Mouse (Mus musculus): ENCODE results near the gene Gsg1l. TPM values are rescaled to one million over a fixed set of nuclear protein-coding genes. Genes with fewer than 3 reads are reported as not detected.

The Gsg1l gene
- polyA plus RNA-seq, 1 experiment from 2014 or later = 0.96 TPM

DNA sequence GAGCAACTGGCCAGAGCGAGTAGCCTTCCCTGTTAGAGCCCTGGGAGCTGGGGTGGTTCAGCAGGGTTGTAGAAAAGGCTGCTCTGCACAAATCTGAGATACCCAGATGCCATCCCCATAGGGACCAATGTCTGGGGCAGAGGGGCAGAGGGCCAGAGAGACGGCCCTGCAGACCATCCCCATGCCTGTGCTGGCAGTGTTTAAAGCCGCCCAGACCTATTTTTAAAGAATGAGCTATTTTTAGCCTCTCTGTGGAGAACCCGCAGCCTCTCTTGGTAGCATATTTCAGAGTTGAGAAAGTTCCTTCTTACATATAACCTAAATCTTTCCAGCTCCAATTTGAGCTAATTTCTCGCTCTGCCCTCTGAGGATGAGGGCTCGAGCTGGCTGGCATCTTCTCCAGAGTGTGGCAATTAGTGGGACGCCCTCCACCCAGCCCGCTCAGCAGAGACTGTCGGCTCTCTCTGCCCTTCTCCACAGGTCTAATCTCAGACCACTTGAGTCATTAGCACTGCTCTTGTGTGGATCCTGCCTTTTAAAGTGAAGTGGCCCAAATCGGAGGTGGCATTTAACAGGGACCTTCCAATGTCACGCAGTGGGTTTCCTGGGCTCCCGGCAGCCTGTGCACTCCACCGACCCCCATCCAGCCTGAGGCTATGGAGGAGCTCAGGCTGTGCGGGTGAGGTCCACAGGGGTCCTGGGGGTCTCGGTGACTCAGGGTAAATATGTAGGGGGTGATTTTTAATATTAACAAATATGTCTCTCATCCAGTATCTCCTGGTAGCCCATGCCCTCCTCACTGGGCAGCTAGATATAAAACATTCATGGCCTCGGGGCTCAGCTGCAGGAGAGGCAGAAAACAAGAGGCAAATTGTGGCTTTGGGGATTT is 148.6 kb downstream of the Gsg1l start:
- ATAC-seq (ENCODE audit: low FRiP score, low TSS enrichment) = no peak
- no peak overlapping the region for H3K4me2 ChIP-seq (replicated peaks; ENCODE audit: low read depth, low read length)

GRCm38 (mm10) chr7:125931602-125932001 is 150.6 kb downstream of the Gsg1l start:
- H3K9ac ChIP-seq (replicated peaks; ENCODE audit: low read length) = no peak overlapping the region
- WGBS = 60% methylated on average over 5 of the region's 5 CpGs
- no peaks in the 10 kb centered on the region for H3K36me3 ChIP-seq (ENCODE audit: insufficient read depth, low read length)
- no peak overlapping the region for H3K27ac ChIP-seq (ENCODE audit: low read length)
- H3K27me3 ChIP-seq (ENCODE audit: insufficient read depth, low read length) = no peaks in the 10 kb centered on the region
- no peaks in the 10 kb centered on the region for H3K9me3 ChIP-seq (ENCODE audit: low read length)
- H3K4me1 ChIP-seq (ENCODE audit: insufficient read depth, low read length) = peaks cover 15% of the 10 kb centered on the region
- H3K4me2 ChIP-seq (replicated peaks; ENCODE audit: low read depth, low read length) = no peak overlapping the region
- H3K4me3 ChIP-seq (ENCODE audit: low read length) = no peak overlapping the region
- ATAC-seq (ENCODE audit: low FRiP score, low TSS enrichment) = no peak

More for the DNA sequence above, 148.6 kb downstream of the Gsg1l start:
- Histone ChIP-seq H3K9me3 (ENCODE audit: low read length) (no peaks in the 10 kb centered on the region), H3K4me1 (ENCODE audit: insufficient read depth, low read length) (peaks cover 15% of the 10 kb centered on the region), H3K9ac (replicated peaks; ENCODE audit: low read length) (no peak overlapping the region), H3K27me3 (ENCODE audit: insufficient read depth, low read length) (no peaks in the 10 kb centered on the region), H3K36me3 (ENCODE audit: insufficient read depth, low read length) (no peaks in the 10 kb centered on the region), H3K27ac (ENCODE audit: low read length) (no peak overlapping the region), H3K4me3 (ENCODE audit: low read length) (no peak overlapping the region)
- 23% methylated on average over 16 of the region's 16 CpGs for WGBS

- WGBS = 86% methylated on average over 5 of the region's 5 CpGs
- Histone ChIP-seq H3K4me2 (replicated peaks; ENCODE audit: low read depth, low read length) (no peak overlapping the region), H3K27me3 (ENCODE audit: insufficient read depth, low read length) (no peaks in the 10 kb centered on the region), H3K36me3 (ENCODE audit: insufficient read depth, low read length) (no peaks in the 10 kb centered on the region), H3K9ac (replicated peaks; ENCODE audit: low read length) (no peak overlapping the region), H3K9me3 (ENCODE audit: low read length) (no peaks in the 10 kb centered on the region), H3K4me1 (ENCODE audit: insufficient read depth, low read length) (0 out of 2 replicates have a peak, but pooled peaks cover 2% of the 10 kb centered on the region), H3K27ac (ENCODE audit: low read length) (no peak overlapping the region), H3K4me3 (ENCODE audit: low read length) (no peak overlapping the region)
- ATAC-seq (ENCODE audit: low FRiP score, low TSS enrichment) = no peak
These were observed 158.2 kb downstream of the Gsg1l start for GRCm38 (mm10) chr7:125924044-125924443.

GRCm38 (mm10) chr7:125920801-125921200 is 161.4 kb downstream of the Gsg1l start:
- ATAC-seq (ENCODE audit: low FRiP score, low TSS enrichment) = peak; percentile 61
- peaks cover 4% of the 10 kb centered on the region; the same call in 1 of the 2 replicates for H3K9me3 ChIP-seq (ENCODE audit: low read length)
- 36% methylated on average over 5 of the region's 5 CpGs for WGBS

DNA sequence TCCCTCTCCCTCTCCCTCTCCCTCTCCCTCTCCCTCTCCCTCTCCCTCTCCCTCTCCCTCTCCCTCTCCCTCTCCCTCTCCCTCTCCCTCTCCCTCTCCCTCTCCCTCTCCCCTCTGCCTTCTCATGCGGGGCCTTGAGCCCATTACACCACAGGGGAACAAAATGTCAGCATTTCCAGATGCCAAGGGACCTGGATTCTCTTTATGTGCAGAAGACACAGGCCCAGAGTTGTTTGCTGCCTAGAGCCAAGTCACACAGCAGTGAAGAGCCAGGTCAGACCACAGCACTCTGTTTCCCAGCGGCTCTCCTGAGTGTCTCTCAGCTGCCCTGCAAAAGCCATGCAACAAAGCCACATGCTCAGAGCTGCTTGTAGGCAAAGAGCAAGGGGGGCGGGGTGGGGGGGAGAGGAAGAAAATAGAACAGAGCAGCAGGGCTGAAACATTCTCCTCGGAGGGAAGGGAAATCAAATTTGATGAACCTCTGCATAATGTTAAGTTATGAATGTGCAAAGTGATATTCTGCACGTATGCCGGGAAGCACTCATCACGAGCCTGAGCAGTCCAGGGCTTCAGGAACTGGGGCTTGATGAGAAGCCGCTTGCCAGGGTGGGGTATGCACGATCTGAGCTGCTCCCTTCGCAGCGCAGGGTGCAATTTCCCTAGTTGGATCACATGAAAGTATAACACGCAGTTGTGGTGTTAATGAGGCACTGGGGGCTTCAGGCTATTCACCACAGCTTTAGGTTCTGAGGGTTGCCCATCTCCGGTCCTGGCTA is 181.6 kb downstream of the Gsg1l start:
- Histone ChIP-seq H3K9ac (replicated peaks; ENCODE audit: low read length) (no peak overlapping the region), H3K27ac (ENCODE audit: low read length) (no peak overlapping the region), H3K27me3 (ENCODE audit: insufficient read depth, low read length) (no peaks in the 10 kb centered on the region), H3K4me1 (ENCODE audit: insufficient read depth, low read length) (no peaks in the 10 kb centered on the region), H3K4me2 (replicated peaks; ENCODE audit: low read depth, low read length) (no peak overlapping the region), H3K4me3 (ENCODE audit: low read length) (no peak overlapping the region), H3K36me3 (ENCODE audit: insufficient read depth, low read length) (no peaks in the 10 kb centered on the region), H3K9me3 (ENCODE audit: low read length) (no peaks in the 10 kb centered on the region; the same call in 1 of the 2 replicates)
- 67% methylated on average over 13 of the region's 13 CpGs for WGBS
- ATAC-seq (ENCODE audit: low FRiP score, low TSS enrichment) = no peak

More at GRCm38 (mm10) chr7:125920801-125921200, 161.4 kb downstream of the Gsg1l start:
- no peak overlapping the region for H3K9ac ChIP-seq (replicated peaks; ENCODE audit: low read length)
- 0 out of 2 replicates have a peak, but pooled peaks cover 2% of the 10 kb centered on the region for H3K4me1 ChIP-seq (ENCODE audit: insufficient read depth, low read length)
- H3K36me3 ChIP-seq (ENCODE audit: insufficient read depth, low read length) = no peaks in the 10 kb centered on the region
- no peak overlapping the region for H3K4me2 ChIP-seq (replicated peaks; ENCODE audit: low read depth, low read length)
- no peaks in the 10 kb centered on the region for H3K27me3 ChIP-seq (ENCODE audit: insufficient read depth, low read length)
- no peak overlapping the region for H3K27ac ChIP-seq (ENCODE audit: low read length)
- no peak overlapping the region for H3K4me3 ChIP-seq (ENCODE audit: low read length)

DNA sequence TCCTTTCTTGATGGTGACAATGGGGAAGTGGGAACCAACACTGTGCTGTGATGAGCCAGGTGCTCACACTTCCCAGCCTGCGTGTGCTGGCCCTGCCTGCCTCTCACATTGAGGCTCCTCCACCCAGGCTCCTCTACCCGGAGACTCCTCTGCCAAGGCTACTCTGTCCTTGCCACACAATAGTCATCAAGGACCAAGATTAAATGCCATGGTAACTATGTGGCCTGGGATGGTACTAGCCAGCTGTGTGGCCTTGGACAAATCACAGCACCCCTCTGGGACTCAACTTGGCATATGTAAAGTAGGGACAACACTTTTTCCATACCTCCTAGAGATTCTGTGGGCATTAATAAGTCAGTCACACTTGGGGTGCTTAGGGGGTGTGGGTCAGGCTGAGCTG is 182.3 kb downstream of the Gsg1l start:
- no peak overlapping the region for H3K9ac ChIP-seq (replicated peaks; ENCODE audit: low read length)
- H3K27me3 ChIP-seq (ENCODE audit: insufficient read depth, low read length) = no peaks in the 10 kb centered on the region
- peak; percentile 27; the same call in 1 of the 2 replicates for ATAC-seq (ENCODE audit: low FRiP score, low TSS enrichment)
- no peaks in the 10 kb centered on the region for H3K4me1 ChIP-seq (ENCODE audit: insufficient read depth, low read length)
- 74% methylated on average over 2 of the region's 2 CpGs for WGBS
- no peaks in the 10 kb centered on the region for H3K36me3 ChIP-seq (ENCODE audit: insufficient read depth, low read length)
- H3K27ac ChIP-seq (ENCODE audit: low read length) = no peak overlapping the region
- no peak overlapping the region for H3K4me3 ChIP-seq (ENCODE audit: low read length)
- H3K4me2 ChIP-seq (replicated peaks; ENCODE audit: low read depth, low read length) = no peak overlapping the region
- no peaks in the 10 kb centered on the region; the same call in 1 of the 2 replicates for H3K9me3 ChIP-seq (ENCODE audit: low read length)

GRCm38 (mm10) chr7:125899036-125899435 is 183.2 kb downstream of the Gsg1l start:
- Histone ChIP-seq H3K27ac (ENCODE audit: low read length) (no peak overlapping the region), H3K4me3 (ENCODE audit: low read length) (no peak overlapping the region), H3K27me3 (ENCODE audit: insufficient read depth, low read length) (no peaks in the 10 kb centered on the region), H3K9me3 (ENCODE audit: low read length) (no peaks in the 10 kb centered on the region; the same call in 1 of the 2 replicates), H3K9ac (replicated peaks; ENCODE audit: low read length) (no peak overlapping the region), H3K4me1 (ENCODE audit: insufficient read depth, low read length) (no peaks in the 10 kb centered on the region), H3K36me3 (ENCODE audit: insufficient read depth, low read length) (no peaks in the 10 kb centered on the region), H3K4me2 (replicated peaks; ENCODE audit: low read depth, low read length) (no peak overlapping the region)
- 25% methylated on average over 7 of the region's 7 CpGs for WGBS
- peak; percentile 82 for ATAC-seq (ENCODE audit: low FRiP score, low TSS enrichment)

- ATAC-seq (ENCODE audit: low FRiP score, low TSS enrichment) = no peak
- Histone ChIP-seq H3K9ac (replicated peaks; ENCODE audit: low read length) (no peak overlapping the region), H3K27ac (ENCODE audit: low read length) (no peak overlapping the region), H3K9me3 (ENCODE audit: low read length) (no peaks in the 10 kb centered on the region; the same call in 1 of the 2 replicates), H3K36me3 (ENCODE audit: insufficient read depth, low read length) (no peaks in the 10 kb centered on the region), H3K27me3 (ENCODE audit: insufficient read depth, low read length) (no peaks in the 10 kb centered on the region), H3K4me1 (ENCODE audit: insufficient read depth, low read length) (no peaks in the 10 kb centered on the region), H3K4me2 (replicated peaks; ENCODE audit: low read depth, low read length) (no peak overlapping the region), H3K4me3 (ENCODE audit: low read length) (no peak overlapping the region)
- 85% methylated on average over 4 of the region's 4 CpGs for WGBS
These were observed 185.2 kb downstream of the Gsg1l start for GRCm38 (mm10) chr7:125897059-125897458.

DNA sequence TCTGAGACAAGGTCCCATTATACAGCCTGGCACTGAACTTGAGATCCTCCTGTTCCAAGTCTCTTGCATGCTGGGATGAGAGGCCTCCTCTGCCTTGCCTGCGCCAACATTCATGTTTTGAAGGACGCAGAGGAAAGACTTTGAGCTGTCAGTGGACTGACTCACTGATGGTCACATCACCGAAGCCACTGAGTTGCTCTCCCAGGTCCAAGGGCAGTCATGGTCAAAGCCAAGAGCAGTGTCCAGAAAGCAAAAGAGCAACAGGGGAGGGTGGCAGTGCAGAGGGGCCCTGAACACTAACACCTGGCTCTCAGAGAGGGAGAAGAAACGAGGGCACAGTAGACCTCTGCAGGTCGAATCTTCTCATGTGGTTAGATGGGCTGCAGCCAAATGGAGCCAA is 188.6 kb downstream of the Gsg1l start:
- Histone ChIP-seq H3K9me3 (ENCODE audit: low read length) (no peaks in the 10 kb centered on the region; the same call in 1 of the 2 replicates), H3K4me1 (ENCODE audit: insufficient read depth, low read length) (no peaks in the 10 kb centered on the region), H3K27ac (ENCODE audit: low read length) (no peak overlapping the region), H3K4me2 (replicated peaks; ENCODE audit: low read depth, low read length) (no peak overlapping the region), H3K36me3 (ENCODE audit: insufficient read depth, low read length) (no peaks in the 10 kb centered on the region), H3K9ac (replicated peaks; ENCODE audit: low read length) (no peak overlapping the region), H3K4me3 (ENCODE audit: low read length) (no peak overlapping the region), H3K27me3 (ENCODE audit: insufficient read depth, low read length) (no peaks in the 10 kb centered on the region)
- no peak for ATAC-seq (ENCODE audit: low FRiP score, low TSS enrichment)
- 90% methylated on average over 5 of the region's 5 CpGs for WGBS

Data from kidney, embryonic 16.5 days (tissue).